Mouse (Mus musculus) cerebellum, adult (tissue): ENCODE data around the gene Foxq1.
A peak's percentile ranks its signal among the peaks of the same experiment; 100 is the strongest.

Experiments
- ATAC-seq: cut with Nextera tagmentation; 2 replicates; pipeline ENCODE4 v1.9.2; 2017; ENCODE audit warnings: mild to moderate bottlenecking, moderate library complexity, mixed read lengths; ENCODE audit not compliant: insufficient number of reproducible peaks, low FRiP score, low TSS enrichment

Foxq1 gene

DNA sequence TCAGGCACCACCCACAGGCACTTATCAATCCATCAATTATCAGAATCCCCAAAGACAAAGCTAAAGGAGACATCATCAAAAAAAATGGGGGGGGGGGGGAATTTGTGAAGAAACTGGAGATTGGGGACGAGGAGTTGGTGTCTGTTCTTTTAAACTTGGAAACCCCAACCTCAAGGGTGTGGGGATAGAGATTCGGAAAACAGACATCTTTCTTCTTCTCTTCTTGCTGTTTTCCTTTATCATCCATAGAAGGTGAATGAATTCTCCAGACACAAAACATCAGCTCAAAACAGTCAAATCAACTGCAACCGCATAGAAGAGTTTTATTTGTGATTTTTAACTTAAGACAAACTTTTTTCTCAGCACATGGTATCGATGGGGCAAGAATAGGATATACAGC, at the start of gene Foxq1:
Gene Foxq1, plus strand, starts transcription at position 301 of the 400 bp plus-strand sequence.
- ATAC-seq: no peak

DNA sequence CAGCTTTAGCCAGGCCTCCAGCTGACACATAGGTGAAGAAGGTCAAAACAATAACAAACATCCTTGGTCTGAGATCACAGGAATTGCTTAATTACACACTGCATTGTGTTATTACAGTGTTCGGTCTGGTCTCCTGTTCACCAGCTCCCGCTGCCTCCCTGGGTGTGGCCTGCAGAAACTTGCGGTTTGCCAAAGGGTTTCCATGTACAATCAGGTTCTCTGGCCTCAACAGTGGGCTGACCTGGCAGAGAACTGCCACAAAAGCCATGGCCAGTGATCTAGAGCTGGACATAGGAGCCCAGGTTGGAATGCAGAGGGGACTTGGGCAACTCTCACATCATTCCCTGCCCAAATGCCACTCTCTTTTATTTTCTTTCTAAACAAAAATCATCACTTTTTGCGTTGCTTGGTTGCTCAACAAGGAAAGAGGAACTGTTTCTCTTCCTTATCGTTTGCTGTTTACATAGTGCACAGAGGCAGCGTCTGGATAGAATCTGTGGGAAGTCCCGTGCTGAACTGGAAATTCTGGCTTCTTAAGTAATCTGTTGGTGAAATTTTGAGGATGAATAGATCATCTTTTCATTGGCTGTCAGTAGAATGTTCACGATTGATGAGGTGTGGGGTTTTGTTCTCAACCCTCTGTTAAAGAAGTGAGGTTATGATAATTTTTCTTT, 49.3 kb upstream of the Foxq1 start:
- no peak for ATAC-seq

DNA sequence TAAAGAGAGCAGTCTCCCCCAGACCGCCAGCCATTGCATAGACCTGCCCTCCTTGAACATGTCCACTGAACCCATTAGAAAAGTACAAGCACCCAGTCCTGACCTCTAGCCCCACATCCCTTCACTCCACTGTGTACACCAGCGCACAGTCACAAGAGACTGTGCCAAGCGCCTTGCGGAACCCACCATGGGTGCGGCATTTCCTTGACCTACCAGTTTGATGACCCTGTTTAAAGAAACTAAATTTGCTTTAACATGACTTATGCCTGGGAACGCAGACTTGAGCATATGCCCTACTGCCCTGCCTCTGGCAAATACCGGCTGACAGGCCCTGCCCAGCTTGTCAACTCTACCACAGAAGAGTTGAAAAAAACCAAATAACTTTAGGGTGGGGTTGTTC, 40.7 kb upstream of the Foxq1 start:
- no peak for ATAC-seq

DNA sequence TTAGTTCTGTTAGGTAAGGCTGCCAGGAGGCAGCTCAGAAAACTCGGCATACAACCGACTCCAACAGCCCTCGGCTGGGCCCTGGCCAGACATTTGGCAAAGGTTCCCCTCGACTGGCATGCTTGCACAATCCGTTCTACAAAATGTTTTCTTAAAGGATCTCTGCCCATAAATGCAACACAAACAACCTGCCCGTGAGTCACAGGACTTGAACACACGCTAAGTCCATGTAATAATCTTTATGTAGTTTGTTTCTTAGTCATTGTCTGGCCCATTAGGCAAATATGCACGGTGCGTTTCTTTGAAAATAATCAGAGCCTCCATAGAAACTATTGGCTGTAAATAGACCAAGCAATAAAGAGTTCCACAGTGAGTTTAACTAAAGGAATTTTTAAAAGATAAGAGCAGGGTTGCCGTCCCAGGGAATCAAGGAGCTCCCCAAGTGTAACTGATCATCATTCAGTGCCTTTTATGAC, 37.5 kb upstream of the Foxq1 start:
- ATAC-seq: no peak

DNA sequence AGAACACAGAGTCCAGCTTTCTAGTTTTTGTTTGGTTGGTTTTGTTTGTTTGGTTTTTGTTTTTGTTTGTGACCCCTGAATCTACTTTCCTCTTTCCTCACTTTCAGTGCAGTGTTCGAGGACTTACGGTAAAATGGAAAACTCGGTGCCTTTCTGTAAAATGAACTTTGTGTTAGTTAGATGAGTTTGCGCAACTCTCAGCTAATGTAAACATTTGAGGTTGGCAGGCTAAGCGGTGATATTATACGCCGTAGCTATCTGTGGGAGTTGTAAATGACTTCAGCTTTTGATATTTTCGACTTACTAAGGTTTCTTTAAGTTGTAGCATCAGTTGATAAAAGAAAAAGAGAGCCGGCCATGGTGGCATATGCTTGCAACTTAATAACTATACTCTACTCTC, 37.0 kb upstream of the Foxq1 start:
- no peak for ATAC-seq

DNA sequence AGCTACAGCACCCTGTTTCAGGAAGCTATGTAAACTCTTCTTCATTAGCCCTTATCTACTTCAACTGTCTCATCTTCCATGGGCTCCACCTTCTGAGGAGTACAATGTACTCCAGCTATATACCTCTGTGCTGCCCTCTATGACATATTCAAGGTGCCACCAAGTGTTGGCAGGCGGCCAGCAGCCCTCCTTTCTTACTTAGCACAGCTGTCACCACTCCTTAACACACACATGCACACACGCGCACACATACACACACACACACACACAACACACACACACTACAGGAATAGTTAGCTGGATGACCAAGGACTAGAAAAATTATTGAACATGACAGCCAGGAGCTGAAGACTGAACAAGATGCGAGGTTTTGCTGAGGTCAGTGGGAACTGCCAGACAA, 31.0 kb upstream of the Foxq1 start:
- ATAC-seq: no peak

DNA sequence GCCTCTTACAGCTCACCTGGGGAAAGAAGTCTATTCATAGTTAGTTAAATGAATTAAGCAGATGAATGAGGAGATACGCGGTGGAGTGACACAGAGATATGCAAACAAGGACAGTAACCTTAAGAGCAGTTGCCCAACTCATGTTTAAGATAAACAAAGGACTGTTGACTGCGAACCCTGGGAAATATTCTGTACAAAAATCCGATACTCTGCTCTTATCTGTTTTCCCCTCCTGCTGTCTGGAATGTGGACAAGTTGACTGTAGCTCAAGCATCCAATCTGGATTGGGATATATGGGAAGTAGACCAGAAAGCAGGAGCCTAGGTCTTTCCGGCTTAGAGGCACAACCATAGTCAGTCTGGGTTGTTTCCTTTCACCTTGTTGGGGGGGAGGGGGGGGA, 24.7 kb upstream of the Foxq1 start:
- ATAC-seq: no peak

DNA sequence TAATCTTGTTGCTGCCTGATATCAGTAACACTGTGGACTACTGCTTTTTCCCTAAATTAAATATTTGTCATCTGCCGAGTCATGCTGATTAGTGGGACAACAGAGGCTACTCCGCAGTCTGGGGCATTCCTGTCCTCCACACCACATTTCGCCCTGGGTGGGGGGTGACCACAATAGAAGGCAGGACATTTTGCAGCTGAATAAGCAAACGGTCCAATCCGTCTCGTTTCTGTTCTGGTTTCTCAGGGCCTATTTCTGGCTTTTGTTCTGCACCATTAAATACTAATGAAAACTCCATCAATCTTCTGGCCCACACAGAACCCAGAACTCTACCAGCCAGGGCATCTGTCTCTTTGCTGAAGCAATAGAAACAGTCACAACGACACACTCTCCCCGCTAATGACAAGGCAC, 24.3 kb upstream of the Foxq1 start:
- ATAC-seq: no peak

DNA sequence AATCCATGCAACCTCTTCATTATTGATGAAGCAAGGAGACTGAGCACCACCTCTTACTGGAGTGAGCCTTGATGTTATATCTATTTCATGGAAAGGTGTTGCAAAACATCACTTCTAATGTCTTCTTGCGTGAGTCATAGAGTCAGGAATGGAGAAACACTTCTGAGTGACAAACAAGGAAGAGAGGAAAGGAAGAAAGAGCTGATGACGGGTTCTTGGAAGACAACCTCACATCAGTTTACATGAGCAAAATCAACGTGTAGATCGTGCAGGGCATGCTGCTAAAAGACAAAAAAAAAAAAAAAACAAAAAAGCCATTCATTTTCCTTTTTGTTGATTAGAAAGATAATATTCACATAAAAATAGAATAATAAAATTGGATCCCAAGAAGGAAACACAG, 21.2 kb upstream of the Foxq1 start:
- no peak for ATAC-seq

DNA sequence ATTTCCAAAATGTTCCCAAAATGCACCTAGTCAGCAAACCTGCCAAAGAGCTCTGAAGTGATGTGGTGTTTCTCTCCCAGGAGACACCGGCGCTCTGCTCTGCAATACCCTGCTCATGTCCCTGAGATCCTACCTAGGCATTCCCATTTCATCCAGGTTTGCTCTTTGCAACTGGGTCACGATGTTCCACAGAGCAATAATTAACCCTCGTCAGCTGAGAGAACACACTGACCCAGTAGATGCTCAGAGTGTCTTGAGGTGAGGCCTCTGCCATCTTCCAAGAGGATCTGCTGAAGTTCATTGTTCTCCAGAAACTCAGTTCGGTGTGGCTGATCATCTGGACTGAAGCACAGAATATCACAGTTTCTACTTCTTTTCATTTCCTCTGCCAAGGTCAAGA, 12.9 kb upstream of the Foxq1 start:
- ATAC-seq: no peak

DNA sequence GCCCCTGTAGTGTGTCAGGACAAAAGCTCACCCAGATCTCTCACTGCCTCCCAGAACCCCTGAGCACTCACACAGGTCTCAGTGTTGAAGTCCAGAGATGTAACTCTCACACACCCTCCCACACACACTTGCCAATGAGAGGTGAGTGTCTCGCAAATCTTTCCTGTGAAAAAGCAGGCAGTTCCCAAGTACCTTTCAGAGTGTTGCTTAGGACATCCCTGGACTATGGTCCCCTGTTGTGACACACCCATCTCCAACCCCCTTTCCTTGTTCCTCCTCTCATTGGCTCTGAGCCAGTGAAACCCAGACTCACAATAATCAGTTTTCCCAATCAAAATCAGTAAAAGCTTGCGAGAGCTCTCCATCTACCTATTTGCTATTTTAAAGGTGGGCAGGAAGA, 9.2 kb upstream of the Foxq1 start:
- ATAC-seq: no peak

DNA sequence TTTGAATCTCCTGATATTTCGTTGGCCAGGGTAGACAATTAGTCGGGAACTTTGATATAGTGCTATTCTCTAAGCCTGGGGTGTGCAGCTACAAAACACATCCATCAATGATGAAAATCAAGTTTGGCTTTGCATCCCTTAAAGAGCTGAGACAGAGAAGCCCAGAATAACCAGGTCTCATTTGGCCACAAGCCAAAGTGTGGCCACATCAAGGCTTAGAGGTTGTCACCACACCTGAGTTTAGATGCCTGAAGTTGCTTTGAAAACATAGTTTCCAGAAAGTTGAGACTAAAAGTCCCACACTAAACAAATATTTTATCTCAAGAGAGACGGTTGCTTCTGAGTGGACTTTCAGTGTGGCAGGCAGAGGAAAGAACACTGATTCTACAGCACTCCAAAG, 8.7 kb upstream of the Foxq1 start:
- ATAC-seq: no peak

DNA sequence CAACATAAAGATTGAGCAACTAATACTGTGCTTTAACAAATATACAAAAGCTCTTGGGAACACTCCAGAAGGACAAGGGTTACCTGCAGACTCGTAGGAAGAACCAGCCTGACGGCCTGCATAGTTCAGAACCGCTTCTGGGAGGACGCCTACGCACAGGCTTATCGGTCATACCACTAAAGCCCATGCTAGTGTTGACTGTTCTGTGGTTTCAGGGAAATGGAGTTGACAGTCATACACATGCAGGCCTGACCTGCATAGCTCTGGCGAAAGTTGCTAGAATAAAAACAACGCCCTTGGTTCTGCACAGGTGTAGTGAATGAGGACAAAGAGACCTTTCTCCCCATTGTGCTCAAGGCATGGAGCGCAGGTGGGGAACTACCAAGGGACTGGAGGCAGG, 8.3 kb upstream of the Foxq1 start:
- ATAC-seq: no peak

DNA sequence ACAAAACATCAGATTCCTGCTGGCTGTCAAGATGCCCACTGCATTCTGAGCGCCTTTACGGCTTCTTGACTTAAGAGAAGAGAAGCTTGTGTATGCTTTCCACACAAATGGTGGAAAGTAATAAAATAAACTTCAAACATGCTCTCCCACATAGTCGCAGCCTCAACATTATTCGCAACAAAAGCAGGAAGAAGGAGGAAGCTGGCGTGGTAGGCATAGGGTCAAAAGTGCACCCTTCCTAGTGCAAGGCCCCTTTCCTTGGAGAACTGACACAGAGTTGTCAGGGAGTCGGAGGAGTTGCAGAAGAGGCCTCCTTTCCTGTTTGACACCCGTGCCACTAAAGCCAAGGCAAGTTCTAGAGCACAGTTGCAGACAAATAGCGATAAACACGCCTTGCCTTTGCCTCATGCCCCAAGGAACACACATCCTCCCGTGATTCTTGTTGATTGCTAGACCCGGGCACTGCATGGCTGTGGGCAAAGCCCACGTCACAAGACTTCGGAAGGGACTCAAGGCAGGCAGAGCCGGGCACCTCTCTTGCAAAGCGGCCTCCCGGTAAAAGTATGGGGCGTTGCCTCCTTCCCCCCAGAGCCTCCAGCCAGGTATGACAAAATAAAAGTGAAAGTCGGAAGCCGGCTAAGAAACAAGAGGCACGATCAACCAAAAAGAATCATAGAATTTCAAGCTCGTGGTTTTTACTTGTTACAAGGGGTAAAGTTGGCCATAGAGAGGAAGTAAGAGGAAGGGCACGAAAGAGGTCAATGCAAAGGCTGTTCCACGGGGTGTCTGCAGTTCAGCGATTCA, 1.2 kb downstream of the Foxq1 start:
- no peak for ATAC-seq

DNA sequence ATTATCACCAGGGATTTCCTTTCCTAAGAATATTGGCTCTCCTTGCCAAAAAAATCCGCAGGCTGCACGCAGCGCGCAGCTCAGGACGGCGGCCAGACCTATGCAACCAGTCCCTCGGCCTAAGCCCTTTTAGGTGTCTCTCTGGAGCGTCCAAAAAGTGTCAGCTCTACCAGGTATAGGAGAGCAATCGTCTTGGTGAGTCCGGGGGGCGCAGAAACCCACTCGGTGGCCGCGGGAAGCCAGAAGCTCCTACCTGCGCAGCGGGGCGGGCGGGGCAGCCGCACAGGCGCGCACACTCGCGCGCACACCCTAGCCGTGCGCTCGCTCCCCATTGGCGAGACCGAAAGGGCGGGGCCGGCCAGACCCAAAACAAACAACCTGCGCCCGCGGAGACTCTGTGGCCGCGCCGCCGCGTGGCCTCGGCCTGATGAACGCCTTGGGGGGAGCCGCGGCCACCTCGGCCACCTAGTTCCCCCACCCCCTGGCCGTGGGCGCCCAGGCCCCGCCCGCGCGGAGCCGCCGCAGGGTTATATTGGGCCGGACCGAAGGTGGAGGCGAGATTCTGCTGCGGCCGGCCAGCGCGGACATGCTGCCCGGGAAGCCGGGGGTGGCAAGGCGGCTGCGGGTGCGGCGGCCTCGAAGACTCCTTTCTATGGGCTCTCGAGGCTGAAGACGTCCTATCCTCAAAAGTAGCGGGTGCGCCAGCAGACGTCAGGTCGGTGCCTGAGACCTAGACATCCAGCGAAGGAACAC, 2.0 kb downstream of the Foxq1 start:
- peak; percentile 62 for ATAC-seq

DNA sequence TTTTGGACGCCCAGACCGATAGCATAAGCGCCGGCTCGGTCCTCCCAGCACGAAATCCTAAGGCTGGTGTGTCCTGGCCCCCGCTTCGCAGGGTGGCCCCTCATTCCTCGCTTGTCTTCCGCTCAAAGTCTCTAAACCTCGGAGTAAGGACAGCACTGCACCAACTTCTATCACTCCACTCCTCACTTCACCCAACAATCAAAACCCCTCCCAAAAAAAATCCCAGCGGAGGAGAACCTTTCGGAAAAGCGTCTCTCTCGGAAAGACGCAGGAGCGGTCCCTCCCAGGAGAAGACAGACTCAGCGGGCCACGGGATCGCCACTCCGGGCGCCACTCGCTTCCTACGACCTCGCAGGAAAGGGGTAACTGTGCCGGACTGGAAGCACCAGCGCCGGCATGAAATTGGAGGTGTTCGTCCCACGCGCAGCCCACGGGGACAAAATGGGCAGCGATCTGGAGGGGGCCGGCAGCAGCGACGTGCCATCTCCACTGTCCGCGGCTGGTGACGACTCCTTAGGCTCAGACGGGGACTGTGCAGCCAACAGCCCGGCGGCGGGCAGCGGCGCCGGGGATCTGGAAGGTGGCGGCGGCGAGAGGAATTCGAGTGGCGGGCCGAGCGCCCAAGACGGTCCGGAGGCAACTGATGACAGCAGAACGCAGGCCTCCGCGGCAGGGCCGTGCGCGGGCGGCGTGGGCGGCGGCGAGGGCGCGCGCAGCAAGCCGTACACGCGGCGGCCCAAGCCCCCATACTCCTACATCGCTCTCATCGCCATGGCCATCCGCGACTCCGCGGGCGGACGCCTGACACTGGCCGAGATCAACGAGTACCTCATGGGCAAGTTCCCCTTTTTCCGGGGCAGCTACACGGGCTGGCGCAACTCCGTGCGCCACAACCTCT, 2.8 kb downstream of the Foxq1 start, which contains the start of gene A530084C06Rik:
Gene A530084C06Rik, minus strand, starts transcription at position 813 of the 898 bp plus-strand sequence.
- ATAC-seq: no peak

DNA sequence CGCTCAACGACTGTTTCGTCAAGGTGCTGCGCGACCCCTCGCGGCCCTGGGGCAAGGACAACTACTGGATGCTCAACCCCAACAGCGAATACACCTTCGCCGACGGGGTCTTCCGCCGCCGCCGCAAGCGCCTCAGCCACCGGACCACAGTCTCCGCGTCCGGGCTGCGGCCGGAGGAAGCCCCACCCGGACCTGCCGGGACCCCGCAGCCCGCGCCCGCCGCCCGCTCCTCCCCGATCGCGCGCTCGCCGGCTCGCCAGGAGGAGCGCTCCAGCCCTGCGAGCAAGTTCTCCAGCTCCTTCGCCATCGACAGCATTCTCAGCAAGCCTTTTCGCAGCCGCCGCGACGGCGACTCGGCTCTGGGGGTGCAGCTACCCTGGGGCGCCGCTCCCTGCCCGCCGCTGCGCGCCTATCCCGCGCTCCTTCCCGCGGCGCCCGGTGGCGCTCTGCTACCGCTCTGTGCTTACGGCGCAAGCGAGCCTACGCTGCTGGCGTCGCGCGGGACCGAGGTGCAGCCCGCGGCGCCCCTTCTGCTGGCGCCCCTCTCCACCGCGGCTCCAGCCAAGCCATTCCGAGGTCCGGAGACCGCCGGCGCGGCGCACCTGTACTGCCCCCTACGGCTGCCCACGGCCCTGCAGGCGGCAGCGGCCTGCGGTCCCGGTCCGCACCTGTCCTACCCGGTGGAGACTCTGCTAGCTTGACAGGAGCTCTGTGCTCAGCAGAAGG, 3.6 kb downstream of the Foxq1 start:
- ATAC-seq: peak; percentile 39

DNA sequence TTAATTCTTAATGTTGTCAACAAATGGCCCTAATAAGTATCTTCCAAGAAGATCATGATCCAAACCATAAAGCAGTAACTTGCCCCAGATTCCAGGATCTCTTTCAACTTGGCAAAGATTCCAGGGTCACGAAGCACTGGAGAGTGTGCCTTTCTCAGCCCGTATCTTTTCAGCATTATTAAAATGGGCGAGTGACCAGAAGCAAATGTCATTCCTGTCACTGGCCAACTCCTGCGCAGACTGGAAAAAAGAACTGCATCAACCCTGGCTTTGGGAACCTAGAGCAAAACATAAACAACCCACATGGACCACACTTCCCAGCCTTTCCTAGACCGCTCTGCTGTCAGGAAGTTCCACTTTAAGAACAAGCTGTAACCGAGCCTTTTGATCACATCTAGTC, 8.5 kb downstream of the Foxq1 start:
- no peak for ATAC-seq

DNA sequence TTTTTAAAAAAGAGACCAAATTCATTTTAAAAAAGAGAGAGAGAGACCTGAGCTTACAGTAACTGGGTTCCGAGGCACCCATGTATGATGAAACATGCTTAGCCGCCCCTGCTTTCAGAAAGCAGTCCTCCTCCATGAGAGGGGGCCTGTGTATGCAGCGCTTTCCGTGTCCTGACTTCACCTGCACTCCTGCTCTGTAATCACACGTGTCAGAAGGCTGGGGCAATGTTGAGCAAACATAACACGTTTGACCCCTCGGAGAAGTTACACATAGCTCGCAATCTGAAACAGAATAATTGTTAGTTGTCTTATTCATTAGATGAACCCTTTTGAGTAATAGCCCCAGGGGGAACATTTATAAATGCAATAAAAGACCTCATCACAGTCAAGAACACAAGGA, 11.2 kb downstream of the Foxq1 start:
- ATAC-seq: no peak
